Mouse (Mus musculus) erythroblast, adult 5-6 weeks (primary cell): ENCODE data around the gene Barx2. TPM values are rescaled to one million over a fixed set of nuclear protein-coding genes. Genes with fewer than 3 reads are reported as not detected.

Source experiments
- ATAC-seq: replicated peaks from 2 replicates; pipeline ENCODE4 v1.8.0; 2016; ENCODE audit warnings: moderate number of reproducible peaks, mild to moderate bottlenecking, moderate TSS enrichment, inconsistent platforms; ENCODE audit not compliant: poor library complexity, low FRiP score, severe bottlenecking
- total RNA-seq, 2 experiments: library from RNA; stranded (forward) in 1 of 2; stranded (reverse) in 1 of 2; fragments of 150-400 nt in 1 of 2; fragments of 200-764, 138-1000 nt in 1 of 2; gene quantifications; 2 replicates each; pipeline versions ENCODE4 v1.2.3 to v1.2.4; 2015 to 2017; ENCODE audit warnings: low replicate concordance in 2 of 2

Gene Barx2
- total RNA-seq, 2 experiments from 2014 or later = not detected

- ATAC-seq = no peak
These were observed 11.5 kb downstream of the Barx2 start for GRCm38 (mm10) chr9:31901781-31902180.

GRCm38 (mm10) chr9:31894775-31895320 lies 18.4 kb downstream of the Barx2 start:
- no peak for ATAC-seq

GRCm38 (mm10) chr9:31888333-31888732 lies 24.9 kb downstream of the Barx2 start:
- no peak for ATAC-seq

- ATAC-seq = no peak
These were observed 27.0 kb downstream of the Barx2 start for GRCm38 (mm10) chr9:31886258-31886657.

DNA sequence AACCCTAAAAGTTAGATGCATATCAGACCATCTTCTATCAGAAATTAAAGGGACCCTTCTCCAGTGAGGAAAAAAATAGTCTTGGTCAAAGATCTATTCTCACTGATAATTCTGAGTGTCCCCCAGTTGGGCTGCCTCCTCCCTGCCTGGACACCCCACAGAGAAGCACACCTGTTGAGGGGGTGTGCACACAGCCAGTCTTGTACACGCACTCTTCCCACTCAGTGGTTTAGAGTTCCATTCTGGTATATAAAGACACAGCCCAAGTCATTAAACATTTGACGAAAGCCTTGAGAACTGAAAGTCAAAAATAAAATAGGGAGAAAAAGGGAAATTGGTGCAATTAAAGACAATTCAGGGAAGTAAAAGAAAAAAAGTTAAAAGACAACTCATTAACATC lies 30.9 kb downstream of the Barx2 start:
- no peak for ATAC-seq

DNA sequence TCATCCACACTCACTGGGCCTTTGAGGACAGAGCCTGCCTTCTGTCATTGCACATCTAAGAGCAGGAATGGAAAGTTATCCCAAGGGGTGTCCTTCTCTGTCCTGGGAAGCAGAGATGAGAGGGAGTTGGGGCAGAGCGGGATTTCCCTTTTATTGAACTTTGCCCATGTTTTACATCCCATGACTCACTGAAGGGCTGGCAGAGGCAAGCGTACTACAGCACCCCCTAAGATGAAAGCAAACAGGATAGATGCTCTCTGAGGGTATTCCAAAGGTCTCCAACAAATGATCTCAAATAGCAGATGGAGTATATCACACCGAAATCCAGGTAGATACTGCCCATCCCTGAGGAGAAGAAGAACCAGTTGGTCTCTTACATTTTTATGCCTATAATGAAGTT lies 37.7 kb downstream of the Barx2 start:
- no peak for ATAC-seq

DNA sequence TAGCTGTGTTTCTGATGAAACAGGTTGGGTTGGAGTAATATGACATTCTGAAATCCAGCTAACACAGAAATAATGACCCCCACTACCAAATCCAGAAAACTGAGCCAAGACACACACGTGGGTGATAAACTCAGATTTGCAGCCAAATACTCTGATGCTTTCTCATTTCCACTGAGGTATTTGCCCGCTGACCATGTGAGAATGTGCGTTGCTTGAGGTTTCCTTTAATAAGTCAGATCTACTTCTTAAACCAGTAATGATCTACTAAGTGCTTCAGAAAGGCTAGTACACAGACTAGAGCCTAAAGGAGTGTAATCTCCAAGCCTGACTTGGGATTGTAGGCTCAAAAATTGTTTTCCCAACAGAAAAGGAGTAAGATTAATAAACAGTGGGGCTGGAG lies 39.0 kb downstream of the Barx2 start:
- ATAC-seq = no peak

DNA sequence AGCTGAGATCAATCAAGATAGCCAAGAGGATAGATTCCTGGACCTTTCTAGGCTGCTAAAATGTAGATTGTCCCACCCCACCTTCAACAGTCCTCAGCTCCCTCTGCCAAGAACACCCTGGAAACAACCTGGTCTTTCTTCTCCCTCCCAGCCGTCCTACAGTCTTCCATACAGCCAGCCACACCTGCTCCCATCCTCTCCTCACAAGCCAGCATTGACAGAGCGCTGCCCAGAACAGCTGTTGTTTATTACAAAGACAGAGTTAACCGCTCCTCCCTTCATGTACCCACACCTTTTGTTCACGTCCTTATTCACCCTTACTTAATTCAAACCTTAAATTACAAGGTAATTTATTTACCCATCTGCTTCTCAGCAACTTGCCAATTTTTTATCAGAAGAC lies 41.9 kb downstream of the Barx2 start:
- ATAC-seq = no peak

DNA sequence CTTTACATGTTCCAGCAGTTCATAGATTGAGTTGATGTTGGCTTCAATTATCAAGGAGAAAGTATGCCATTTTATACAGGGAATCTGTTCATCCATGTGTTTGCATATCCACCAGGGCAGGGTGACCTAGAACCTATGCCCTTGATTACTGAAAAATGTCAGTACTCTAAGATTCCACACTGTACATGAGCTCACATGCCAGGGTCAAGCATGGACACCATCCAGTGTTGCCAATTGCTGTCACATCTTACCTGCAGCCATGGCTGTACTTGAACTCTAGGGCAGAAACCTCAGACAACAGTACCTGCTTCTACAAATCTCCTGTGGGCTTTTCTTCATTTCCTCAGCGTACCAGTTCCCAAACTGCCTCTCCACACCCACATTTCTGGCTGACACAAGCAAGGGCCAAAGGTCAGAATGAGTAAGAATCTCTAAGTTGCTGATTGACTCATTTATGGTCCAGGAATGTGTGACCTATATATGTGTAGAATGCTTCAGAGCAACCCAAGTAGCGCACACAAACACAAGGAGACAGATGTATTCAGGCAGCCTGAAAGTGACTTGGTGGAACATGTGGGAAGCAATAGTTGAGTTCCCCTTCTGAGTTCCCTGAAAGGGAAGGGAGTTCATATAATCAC lies 44.3 kb downstream of the Barx2 start:
- no peak for ATAC-seq

DNA sequence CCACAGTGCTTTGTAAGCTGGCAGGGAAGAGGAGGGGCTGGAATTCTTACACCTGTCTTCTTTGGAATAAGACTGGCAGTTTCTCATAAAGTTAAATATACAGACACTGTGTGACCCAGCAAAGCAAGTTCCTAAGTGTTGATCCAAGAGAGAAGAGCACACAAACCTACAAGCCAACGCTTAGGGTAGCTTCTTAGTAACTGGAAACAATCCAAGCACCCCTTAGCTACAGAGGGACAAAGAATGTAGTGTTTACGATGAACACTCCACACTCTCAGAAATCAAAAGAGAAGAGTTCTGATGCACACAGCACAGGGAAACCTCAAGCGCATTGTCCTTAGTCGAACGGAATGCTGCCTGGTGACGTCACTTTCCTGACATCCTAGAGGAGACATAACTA lies 49.4 kb downstream of the Barx2 start:
- no peak for ATAC-seq

- ATAC-seq = no peak
These were observed 53.8 kb downstream of the Barx2 start for GRCm38 (mm10) chr9:31859446-31859845.

- no peak for ATAC-seq
These were observed 54.4 kb downstream of the Barx2 start for GRCm38 (mm10) chr9:31858720-31859340.

DNA sequence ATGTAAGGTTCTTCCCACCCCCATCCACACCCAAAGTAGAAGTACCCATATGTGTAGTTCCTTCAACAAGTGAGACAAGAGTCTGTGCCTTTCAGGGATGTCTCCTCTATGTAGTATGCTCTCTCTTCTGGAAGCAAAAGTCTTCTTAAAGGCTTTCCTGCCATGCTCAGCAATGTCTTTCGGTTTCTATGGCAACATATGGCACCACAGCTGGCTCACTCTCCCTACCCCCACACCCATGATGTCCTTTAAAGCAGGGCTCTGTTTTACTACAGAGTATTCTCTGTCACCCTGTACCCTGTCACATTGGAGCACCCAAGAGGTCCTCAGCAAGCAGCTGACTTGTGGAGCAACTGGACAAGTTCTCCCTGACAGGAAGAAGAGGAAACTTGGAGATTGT lies 55.8 kb downstream of the Barx2 start:
- ATAC-seq = no peak

DNA sequence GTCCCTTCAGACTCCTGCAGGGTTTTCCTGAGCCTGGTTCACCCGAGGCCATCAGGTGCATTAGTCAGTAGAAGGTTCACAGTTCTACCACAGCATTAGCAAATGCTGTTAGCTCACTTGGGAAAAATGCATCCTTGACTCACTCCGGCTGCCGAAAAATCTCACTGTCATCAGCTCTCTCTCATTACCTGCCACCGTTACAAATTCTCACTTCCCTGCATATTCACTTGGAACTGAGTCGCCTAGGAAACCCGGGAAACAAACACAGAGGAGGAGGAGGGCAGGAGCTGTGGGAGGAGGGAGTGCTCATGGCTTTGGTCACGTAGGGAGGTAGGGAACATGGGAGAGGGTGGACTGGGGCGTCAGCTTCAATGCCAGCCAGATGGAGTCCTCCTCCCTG lies 56.8 kb downstream of the Barx2 start:
- no peak for ATAC-seq

DNA sequence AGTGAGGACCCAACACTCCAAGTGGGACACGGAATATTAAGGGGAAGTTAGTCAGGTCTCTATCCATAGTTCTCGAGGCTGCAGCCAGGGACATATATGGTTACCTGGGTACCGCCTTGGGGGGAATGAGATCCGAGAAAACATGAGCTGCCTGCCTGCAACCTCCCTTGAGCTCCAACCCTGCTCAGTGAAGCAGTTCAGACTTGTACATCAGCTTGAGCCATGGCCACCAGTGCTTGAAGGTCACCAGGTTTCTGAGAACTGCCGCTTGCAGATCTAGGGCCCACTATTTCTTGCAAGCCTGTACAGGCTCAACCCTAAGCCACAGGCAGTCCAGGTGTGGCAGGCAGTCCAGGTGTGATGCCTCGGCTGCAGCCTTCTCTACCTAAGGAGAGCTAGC lies 57.6 kb downstream of the Barx2 start:
- no peak for ATAC-seq

DNA sequence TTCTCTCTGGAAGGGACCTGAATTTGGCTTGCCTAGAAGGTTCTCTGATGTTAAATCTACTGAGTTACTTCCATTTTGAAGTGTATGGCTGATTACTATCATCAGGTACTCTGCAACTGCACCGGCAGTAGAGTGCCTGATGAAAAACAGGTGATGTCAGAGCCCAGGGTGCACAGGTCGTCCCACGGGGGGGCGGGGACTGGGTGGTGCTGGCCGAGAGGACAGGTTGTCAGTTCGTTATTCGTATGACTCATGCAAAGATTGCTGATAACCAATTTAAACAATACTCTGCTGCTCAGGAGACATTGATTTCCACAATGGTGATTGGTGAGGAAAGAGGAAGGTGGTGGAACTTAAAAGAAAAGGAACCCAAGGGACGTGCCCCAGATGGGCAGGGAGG lies 61.6 kb downstream of the Barx2 start:
- ATAC-seq = no peak

DNA sequence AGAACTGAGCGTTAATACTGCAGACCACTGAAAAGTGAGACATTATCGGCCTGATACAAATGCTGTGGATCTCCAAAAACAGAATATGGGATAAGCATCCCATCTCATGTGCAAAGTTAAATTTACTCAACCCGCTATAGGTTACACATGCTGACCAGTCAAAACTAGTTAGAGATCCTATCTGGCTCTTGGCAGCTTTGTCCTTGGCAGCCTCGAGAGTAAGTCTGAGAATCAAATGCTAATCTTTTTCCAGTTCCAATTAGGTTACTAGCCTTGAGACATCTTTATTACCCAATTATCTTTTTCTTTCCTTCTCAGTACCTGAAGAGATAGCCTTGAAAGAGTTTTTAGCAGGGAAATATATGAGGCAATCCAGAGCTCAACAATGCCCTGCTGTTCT lies 62.6 kb downstream of the Barx2 start:
- no peak for ATAC-seq

DNA sequence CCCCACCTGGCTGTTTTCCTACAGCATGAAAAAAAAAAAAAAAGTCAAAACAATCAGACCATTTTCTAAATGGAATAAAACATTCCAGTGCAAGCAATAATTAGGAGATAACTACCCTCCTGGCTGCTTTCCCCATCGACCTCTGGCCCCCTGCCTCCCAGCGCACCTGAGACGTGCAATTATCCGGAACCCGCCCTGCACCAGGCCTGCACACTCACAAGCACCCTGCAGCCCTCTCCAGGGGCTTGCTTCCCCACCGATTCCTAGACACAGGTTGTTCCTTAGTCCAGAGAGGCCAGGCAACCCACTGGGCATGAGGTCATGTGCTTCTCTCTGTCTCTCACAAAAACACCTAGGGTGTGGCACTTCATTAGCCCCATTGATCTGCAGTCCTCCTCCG lies 63.9 kb downstream of the Barx2 start:
- ATAC-seq = no peak

DNA sequence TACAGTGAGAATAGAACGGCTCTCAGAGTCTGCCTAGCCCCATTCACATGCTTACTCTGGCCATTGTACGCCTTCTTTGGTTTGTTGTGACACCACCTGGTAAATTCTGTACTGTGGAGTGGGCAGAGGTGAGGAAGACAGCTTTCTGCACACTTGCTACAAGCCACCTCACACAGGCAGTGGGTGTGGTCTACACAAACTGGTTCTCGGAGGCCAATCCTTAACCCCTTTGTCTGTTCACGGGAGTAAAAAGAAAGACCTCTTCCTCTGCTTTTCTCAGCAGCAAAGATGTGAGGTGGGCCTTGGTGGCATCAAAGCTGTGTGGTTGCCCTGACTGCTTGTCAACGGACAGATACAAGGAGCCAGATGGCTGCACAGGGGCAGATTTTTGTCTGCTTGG lies 68.6 kb downstream of the Barx2 start:
- no peak for ATAC-seq

DNA sequence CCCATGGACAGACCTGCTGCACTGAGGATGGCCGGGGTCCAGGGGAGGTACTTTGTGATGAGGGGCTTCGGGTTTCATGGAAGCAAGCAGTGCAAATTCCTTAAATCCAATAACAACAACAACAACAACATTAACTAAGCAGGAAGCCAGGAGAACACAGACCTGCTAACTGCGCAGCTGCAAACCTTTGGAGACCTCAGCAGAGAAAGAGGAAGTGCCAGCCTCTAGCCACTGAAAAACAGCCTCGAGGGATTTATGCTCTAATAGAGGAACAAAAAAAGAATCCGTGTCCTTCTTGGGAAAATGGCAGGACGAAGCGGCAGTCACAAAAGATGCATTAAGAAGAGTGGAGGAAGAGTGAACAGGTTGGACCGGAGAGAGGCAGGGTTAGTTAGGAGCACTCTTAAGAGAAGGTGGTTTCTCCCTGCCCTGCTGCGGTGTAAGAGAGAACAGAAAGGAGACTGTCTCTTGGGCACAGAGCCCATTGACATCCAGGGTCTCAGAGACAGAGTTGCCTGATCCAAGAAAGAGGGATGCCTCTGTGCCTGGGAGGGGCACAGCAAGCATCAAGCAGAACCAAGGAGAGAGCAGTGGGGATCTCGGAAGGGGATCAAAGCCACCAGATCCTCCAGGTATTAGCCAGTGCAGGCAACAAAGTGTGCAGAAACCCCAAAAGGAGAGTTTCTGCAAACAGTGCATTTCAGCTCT lies 72.0 kb downstream of the Barx2 start:
- no peak for ATAC-seq

DNA sequence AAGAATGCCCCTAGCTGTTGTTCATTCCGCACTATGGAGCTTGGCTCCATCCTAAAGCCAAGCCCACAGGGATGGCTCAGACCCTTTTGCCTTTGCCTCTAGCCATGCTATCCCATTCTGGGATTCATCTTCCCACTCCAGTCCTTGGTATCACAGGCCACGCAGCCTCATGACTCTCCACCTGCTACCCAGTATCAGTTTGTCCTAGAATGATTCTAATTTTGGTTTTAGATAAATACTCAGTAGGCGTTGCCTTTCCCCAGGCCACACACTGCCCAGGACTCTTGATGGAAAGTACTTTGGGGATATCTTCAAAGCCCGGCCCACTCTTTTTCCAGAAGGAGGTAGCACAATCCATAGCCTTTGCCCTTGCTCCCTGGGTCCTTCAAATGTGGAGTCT lies 72.7 kb downstream of the Barx2 start:
- ATAC-seq = no peak
